Mouse (Mus musculus) layer of hippocampus, adult 9-11 months (tissue): ENCODE data around the gene Actn1.

Source experiments
- DNase-seq: peaks from one replicate; pipeline ENCODE4 v3.0.0; 2022

Gene Actn1

DNA sequence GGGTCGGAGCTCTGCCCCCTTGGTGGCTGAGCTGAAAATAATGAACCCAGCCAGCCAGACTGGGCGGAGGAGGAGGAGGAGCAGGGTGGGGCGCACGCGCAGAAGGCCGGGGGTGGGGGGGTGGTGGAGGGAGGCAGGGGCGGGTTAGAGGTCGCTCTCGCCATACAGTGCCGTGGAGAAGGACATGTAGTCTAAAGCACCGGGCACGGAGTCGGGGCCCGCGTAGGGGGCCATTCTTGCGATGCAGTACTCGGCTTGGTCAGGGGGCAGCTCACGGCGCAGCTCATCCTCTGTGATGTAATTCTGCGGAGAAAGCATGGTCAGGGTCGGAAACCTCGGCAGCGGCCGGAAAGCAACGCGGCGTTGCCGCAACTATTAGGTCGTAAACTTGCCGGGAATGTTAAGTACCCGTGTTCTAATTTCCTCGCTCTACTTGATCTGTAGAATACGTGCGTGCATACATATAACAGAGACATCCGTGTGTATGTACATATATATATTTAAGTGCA, 91.9 kb downstream of the Actn1 start:
- DNase-seq: peak; percentile 79

DNA sequence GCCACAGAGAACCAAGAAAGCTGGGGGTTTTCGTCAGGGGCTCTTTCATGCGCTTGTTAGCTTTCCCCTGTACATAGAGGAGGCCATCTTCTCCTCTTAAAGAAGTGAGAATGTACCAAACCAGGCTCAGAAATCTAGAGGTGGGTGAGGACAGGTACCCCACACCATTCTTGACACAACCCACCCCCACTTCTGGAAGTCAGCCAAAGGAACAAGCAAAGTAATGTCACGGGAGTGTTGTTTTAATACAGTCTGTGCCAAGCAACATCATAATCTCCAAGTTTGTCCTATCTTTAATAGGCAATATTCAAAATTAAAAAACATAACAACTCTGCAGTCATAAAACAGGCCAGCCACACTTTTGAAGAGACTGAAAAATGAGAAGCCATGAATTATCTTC, 92.8 kb downstream of the Actn1 start:
- DNase-seq: no peak

DNA sequence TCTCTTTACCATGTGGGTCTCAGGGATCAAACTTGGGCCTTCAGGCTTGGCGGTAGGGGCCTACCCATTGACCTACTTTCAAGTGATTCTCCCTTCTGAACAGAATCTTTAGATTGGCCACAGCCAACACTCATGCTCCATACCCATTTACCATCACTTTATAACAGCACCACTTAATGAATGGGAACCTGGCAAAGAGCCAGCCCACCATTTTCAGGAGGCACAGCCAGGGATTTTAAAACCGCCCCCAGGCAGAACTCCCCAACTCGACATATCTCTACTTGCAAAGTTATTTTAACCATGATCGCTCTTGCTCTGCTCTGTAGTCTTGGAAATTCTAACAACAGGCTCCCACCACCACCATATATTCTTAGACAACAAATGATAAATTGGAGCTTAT, 93.5 kb downstream of the Actn1 start:
- DNase-seq: no peak

DNA sequence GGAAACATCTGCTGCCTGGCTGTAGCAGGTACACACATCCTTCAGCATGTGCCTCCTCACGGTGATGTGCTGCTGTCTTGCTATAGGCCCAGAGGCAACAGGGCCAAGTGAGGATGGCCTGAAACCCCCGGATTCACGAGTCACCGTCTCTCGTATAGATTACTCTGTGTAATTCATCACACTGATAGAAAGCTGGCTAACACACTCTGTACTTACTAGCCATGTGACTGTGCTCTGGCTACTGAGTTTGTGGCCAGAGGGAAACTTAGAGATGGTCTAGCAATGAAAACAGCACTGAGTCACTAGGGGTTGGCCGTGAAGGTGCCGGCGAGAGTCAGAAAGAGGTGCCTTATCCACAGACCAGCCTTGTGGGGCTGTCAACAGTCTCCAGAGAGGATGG, 95.6 kb downstream of the Actn1 start:
- DNase-seq: no peak

DNA sequence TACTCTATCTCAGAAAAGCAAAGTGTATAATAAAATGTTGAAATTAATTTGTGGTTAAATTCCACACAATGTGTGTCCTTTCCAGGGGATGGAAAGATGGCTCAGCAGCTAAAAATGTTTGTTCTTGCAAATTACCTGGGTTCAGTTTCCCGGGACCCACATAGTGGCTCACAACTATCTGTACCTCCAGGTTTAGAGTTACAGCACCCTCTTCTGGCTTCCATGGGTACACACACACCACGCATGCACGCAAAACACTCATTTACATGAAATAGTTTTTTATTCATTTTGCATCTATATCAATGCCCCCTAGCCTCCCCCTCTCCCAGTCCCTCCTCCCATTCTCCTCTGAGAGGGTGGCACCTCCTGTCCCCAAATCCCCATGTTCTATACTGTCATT, 97.7 kb downstream of the Actn1 start:
- no peak for DNase-seq

DNA sequence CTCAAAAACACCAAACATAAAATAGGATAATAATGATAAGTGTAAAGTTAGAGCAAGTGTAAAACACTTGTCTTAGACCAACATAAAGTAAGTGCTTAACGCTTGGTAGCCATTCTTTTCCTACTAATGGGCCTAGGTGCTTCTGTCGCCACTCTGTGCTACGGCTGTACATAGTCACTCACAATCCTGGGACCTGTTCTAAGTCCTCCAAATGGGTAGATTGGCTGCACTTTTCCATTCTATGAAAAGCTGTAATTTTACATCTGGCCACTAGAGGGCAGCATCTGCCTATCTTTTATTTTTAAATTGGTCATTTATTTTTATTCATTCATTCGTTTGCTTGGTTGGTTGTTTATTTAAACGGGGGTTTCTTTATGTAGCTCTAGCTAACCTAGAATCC, 102.5 kb downstream of the Actn1 start:
- no peak for DNase-seq

DNA sequence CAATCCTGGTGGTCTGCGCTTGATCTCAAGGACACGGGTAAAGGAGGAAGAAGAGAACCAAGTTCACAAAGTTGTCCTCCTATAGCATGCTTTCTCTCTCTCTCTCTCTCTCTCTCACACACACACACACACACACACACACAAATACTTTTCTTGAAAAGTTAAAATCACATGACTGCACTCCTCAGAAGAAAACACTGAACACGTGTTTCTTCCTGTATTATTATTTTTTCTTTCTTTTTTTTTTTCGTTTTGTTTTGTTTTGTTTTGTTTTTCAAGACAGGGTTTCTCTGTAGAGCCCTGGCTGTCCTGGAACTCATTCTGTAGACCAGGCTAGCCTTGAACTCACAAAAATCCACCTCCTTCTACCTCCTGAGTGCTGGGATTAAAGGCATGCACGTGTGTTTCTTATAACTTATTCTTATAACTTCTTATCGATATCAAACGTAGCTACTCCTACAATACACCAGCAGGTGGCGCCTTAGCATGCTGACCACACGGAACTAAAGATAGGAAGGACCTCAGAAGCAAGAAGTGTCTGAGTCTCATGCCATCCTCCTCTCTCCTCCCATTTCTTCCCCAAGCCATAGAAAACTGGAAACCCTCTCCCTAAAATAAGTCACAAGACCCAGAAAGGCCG, 106.4 kb downstream of the Actn1 start:
- DNase-seq: no peak

DNA sequence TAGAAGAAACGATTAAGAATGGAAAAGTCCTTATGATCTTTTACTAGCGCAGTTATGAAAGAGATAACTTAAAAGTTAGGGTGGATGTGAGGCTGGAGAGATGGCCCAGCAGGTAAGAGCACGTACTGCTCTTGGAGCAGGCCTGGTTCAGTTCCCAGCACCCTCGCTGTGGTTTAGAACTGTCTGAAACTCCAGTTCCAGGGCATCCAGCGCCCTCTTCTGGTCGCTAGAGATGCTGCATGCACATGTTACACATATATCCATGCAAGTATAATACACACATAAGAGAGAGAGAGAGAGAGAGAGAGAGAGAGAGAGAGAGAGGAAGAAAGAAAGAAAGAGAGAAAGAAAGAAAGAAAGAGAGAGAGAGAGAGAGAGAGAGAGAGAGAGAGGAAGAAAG, 107.1 kb downstream of the Actn1 start:
- DNase-seq: no peak

DNA sequence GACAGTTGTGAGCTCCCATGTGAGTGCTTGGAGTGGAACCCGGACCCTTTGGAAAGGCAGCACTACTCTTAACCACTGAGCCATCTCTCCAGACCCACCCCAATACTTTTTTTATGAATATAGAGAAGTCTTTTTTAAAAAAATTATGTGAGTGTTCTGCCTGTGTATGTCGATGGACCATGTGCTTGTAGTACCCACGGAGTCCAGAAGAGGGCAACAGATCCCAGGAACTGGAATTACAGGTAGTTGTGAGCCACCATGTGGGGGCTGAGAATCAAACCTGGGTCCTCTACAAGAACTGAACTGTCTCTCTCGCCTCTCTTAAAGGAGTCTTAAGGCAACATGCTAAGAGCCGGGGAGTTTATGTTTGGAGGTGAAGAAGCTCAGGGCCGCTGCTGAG, 108.3 kb downstream of the Actn1 start:
- no peak for DNase-seq

DNA sequence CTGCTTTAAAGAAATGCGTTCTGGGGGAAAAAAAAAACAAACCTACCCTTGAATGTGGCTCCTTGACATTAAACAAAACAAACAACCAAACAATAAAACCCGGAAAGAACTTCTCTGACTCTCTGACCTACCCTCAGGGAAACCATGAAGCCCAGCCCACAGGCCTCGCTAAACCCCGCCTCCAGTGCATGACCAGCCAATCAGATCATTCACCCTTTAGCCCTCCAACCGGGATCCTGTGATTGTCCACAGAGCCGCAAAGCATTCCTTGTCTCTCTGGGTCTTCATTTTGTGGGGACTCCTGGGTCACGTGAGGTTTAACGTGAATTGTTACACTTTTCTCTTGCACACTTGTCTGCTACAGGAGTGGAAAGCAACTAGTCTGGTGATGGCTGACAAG, 109.5 kb downstream of the Actn1 start:
- no peak for DNase-seq

DNA sequence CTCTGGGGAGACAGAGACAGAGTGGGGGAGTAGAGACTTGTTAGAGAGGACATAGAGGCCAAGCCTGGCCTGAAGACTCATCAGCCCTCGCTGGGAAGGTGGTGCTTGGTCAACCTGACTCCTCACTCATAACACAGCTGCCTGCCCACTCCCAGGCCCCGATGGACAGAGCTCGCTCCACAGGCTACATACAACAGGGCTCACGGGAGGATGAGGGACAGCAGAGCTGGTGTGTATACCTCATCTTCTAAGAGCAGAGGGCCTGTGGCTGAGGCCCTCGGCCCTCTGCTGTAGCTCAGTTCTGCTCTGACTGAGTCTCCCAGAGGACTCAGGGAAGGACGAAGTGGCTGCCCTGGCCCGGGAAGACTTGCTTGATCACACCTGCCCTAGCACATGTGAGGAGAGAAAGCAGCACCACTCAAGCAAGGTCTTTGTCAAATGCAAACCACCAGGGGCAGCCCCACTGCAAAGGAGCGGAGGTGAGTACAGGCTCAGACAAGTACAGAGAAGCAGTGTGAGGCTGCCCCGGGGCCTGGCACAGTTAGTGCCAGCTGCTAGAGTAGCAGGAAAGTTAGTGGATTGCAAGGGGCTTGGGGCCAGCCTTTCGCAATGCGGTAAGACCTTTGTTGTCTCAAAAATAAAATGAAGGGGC, 112.5 kb downstream of the Actn1 start:
- DNase-seq: no peak

DNA sequence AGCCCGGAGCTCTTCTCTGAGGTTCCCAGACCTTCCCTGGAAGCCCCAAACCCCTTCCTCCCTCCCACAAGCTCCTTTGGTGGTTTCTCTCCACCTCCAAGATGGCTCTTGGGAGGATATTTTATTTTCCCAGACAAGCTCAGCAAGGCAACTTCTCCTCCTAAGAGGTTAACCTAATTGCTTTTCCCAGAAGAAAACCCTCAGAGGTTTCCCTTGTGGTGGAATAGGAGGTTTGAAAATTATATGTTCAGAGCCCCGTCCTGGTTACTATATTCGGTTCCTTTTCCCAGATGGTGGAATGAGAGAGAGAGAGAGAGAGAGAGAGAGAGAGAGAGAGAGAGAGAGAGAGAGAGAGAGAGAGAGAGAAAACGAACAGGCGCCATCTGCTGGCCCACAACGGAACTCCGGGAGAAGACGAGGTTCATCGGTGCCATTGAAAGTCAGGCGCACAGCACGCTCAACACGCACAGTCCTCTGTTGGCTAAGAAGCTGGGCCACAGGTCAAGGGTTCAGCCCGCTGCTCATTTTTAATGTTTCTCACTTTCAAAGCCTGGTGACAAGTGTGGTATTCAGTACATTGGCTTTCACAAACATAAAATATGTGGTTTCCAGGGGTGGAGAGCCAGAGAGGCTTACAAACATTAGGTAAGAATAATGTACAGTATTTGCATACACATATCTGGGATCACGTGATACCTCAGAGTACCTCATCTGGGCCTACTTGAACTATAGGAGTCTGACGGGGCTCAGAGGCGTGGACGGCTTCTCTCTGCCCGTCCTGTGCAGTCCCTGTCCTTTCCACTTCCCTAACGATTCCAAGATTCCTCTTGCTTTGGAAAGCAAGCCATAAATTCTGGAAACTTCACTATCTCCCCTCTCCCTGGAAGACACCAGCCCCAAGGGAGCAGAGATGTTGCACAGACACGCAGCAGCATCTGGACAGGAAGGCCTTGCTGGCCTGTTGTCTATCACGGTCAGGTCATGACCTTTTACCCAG, 113.6 kb downstream of the Actn1 start:
- DNase-seq: no peak

DNA sequence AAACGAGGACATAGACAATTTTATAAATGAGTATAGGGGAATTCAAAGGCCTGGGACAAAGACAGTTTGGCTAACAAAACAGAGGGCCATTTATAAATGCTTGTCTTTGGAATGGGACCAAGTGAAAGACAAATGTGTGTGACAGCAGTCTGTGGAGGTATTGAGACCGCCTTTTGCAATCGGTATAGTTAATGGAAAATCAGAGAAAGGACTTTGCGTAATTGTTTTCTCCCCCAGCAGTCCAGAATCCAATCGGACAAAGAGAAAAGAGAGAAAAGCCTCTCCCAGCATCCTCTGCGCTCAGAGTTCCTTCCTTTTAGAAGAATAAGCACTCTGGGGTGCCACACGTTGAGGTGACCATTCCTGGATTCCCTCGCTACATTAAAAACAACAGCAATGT, 114.8 kb downstream of the Actn1 start:
- DNase-seq: no peak

DNA sequence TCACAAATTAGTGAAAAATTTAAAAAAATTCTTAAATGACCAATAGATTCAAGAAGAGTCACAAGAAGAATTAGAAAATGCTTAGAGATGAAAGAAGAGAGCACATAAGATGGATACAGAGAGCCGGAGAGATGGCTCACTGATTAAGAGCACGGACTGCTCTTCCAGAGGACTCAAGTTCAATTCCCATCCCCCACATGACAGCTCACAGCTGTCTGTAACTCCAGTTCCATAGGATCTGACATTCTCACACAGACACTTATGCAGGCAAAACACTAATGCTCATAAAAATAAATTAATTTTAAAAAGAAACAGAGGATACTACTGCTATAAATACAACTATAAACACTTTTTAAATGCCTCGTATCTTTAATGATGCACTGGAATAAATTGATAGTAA, 115.3 kb downstream of the Actn1 start:
- no peak for DNase-seq

DNA sequence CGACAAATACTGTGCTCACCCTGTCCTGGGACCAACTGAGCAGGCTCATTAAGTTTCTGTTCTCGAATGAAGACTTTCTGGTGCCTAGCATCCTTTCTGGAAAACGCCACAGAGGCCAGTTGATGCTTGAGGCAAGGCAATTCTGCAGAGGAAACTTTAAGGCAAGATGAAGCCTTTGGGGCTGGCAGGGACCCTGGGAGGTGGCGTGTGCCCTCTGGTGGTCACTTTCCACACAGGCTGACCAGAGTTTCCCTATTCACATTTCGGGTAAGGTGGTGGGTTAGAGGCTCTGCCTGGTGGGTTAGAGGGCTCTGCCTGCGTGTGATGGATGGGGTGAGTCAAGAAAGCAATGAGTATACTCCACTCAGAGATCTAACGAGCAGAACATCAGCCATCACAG, 118.7 kb downstream of the Actn1 start:
- no peak for DNase-seq

DNA sequence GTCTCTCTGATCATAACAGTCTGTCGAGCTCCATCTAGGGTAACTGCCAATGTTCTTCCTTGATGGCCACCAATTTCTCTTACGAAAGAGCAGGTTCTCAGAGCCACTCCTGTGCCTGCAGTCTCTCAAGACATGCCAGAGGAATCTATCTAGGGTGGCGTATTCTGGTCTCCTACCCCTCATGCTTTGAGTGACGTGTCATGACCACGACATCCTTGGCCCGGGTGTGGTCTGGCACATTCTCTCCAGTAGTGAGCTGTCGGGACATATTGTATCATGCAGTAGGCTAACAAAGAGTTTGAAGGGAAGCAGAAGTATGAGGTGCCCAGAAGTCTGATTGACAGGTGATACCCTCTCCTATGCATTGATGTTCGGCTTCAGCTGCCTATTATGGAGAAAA, 119.2 kb downstream of the Actn1 start:
- DNase-seq: no peak

DNA sequence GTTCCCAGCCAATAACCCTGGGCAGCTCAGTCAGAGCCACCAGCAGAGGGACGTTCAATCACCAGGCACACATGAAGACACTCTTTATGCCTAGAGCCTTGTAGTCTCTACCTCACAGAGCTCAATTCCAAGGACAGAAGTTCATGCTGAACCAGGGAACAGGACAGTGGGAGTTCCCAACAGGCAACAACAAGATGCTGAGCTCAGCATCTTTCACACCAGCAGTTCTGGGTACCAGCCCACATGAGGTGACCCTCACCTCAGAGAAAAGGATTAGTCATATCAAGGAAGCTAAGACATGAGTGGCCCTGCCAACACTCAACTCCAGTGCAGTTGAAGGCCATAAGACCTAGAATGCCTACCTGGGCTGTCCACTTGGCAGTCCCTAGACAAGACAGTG, 122.4 kb downstream of the Actn1 start:
- DNase-seq: no peak

DNA sequence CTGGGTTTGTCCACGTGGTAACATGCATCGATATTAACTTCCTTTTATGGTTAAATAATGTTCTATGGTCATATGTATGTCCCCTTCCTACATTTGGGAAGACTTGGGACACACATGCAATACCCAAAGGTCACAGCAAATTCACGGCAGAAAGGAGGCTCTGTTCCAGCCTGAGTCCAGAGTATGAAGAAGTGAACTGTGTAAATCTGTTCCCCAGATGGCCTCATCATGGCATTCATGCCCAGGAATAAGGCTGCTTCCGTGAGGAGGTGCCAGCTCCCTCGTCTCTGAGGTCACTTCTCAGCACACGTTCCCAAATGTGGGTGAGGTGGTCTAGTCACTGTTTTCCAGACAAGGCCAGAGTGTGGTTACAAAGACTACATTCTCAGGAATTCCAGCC, 122.9 kb downstream of the Actn1 start:
- no peak for DNase-seq

DNA sequence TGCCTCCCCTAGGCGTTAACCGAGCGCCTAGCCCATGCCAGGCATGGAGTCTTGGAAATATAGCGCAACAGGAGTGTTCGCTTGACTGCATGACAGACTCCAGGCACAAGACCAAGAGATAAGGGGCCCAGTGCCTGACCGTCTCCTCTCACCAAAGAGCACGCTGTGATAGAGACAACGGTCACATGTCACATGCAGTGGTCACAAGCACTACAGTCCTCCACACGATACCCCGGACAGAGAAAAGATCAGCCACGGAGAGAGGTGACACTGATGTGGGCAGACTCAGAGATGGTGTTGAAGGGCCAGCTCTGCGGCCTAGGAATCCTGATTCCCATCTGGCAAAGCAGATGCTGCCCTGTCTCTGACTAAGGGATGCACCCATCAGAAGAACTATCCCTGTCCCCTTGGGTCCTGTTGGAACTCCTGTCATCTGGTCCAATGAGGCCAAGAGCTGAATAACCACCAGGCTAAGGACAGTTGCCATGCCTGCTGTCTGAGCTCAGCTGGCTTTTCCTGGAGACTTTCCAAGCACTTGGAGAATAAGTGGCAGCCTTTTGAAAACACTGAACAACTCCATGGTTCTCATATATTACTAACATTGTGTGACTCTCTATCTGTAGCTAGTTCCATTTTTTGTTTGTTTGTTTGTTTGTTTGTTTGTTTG, 123.8 kb downstream of the Actn1 start:
- DNase-seq: no peak

DNA sequence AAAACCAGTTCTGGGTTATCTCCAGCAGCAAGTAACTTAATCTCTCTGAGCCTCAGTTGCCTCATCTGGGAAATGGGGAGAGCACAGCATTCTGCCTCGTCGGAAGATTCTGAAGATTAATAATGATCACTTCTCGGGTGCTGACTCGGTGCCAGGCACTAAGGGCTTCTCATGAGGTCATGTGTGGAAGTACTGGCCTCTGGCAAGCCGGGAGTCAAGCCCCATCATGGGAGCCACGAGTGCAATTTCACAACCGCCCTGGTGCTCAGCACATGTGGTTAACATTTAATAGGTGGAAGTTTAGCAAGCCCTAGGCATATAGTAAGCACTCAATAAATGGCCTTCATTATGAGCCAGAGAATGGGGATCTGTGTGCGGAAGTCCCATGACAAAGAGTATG, 125.0 kb downstream of the Actn1 start:
- DNase-seq: no peak

DNA sequence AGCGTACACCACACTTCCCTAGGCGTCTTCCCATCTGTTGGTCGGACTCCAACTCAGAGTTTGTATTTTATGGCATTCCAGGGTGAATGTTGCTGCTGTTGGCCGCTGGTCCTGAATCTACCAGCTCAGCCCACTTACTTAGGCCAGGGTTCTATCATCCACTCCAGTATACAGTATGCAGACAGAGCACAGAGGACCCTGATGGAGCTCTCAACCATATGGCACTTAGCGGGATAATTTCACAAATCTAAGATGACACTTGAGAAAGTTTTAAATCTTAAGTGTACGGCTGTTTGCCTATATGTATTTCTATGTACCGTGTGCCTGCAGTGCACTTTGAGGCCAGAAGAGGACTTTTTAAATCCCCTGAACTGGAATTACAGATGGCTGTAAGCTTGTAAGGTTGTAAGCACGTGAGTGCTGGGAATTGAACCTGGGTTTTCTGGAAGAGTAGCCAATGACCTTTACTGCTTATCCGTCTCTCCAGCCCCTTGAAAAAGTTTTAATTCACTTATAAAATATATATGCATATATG, 127.1 kb downstream of the Actn1 start:
- no peak for DNase-seq

DNA sequence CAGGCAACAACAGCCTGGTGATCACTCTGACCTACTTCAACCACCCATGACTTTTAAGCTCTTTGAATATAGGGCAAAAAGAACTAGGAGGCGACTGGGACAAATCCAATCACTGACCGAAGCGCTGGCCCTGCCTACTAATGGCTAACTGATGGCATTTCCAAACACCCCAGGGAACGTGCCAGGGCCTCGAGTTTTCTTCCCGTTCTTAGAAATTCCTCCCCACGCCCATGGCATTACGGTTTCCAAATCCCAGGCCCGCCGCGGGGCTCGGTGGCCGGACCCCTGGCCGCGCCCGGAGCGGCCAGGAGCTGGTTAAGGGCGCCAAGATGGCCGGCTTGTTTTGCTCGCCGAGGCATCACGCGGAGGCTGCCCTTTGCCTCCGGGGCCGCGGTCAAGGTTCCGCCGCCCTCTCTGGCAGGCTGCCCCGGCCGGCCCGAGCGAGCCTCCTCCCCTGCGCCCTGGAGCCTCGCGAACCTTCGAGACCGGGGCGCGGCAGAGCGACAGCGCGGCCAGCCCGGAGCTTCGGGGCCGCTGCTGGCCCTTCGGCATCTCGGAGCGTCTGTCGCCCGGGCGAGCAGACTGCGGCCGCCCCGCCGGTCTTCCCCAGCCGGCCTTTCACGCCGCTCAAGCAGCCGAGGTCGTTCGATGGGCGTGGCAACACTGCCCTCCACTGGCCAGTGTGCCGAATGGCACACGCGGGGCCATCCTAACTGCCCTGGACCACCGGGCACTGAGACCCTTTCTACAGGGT, 127.7 kb downstream of the Actn1 start:
- DNase-seq: peak; percentile 74
